Mouse (Mus musculus): Measurements from ENCODE around the gene Slc22a23.

- TF ChIP-seq CTCF (IDR thresholded peaks at IDR 0.05; ENCODE audit: low read depth) (no peak), EP300 (IDR thresholded peaks at IDR 0.05; ENCODE audit: low read depth) (no peak)
Observed at GRCm38 (mm10) chr13:34265576-34265975, 79.4 kb downstream of the Slc22a23 start.

Measured in liver, embryonic 14.5 days (tissue).